Mouse (Mus musculus): ENCODE results near the gene Gm8947.

GRCm38 (mm10) chr1:151166031-151166430 is 26.1 kb upstream of the Gm8947 start:
- no peak for TF ChIP-seq CTCF (IDR thresholded peaks at IDR 0.05; ENCODE audit: low read depth, low read length)
- TF ChIP-seq POLR2A (IDR thresholded peaks at IDR 0.05; ENCODE audit: borderline replicate concordance, low read depth, low read length), result no peak
